Mouse (Mus musculus) MEL (cell line): ENCODE data around the gene Spire2. TPM values are rescaled to one million over a fixed set of nuclear protein-coding genes. Genes with fewer than 3 reads are reported as not detected.

ENCODE experiments used
- DNase-seq: peaks from one replicate; pipeline ENCODE4 v3.0.0; 2011; ENCODE audit warnings: low read depth, low spot score
- H3K27ac ChIP-seq: 2 replicates; pipeline ENCODE4 v1.5.1; 2012; ENCODE audit warnings: low read depth, mild to moderate bottlenecking, control low read depth, low read length, moderate library complexity; ENCODE audit not compliant: control insufficient read depth
- H3K27me3 ChIP-seq, 2 experiments: fragments of 150-350 bp in 1 of 2; sonication (generic) in 1 of 2; 2 replicates each; pipeline ENCODE4 v1.6.1; 2012; ENCODE audit warnings: low read length in 2 of 2, mild to moderate bottlenecking in 2 of 2, improper control_type of control experiment in 1 of 2, moderate library complexity in 1 of 2; ENCODE audit not compliant: insufficient read depth in 2 of 2, control insufficient read depth in 1 of 2
- H3K36me3 ChIP-seq, 2 experiments: 2 replicates each; pipeline ENCODE4 v1.6.1; 2012 to 2014; ENCODE audit warnings: low read length in 2 of 2, improper control_type of control experiment in 1 of 2, inconsistent platforms in 1 of 2, mild to moderate bottlenecking in 1 of 2; ENCODE audit not compliant: insufficient read depth in 2 of 2, control insufficient read depth in 1 of 2
- H3K4me1 ChIP-seq, 2 experiments: fragments of 150-350 bp in 1 of 2; sonication (generic) in 1 of 2; 2 replicates each; pipeline ENCODE4 v1.6.1; 2012; ENCODE audit warnings: low read length in 2 of 2, improper control_type of control experiment in 1 of 2, mild to moderate bottlenecking in 1 of 2; ENCODE audit not compliant: insufficient read depth in 2 of 2, control insufficient read depth in 1 of 2
- H3K4me3 ChIP-seq, 2 experiments: fragments of 150-350 bp in 1 of 2; sonication (generic) in 1 of 2; 2 replicates each; pipeline ENCODE4 v1.5.1; 2012; ENCODE audit warnings: low read depth in 2 of 2, low read length in 2 of 2, mild to moderate bottlenecking in 2 of 2, moderate library complexity in 2 of 2, control low read depth in 1 of 2, improper control_type of control experiment in 1 of 2; ENCODE audit not compliant: control insufficient read depth in 1 of 2, insufficient read depth in 1 of 2
- H3K79me2 ChIP-seq: 2 replicates; pipeline ENCODE4 v1.6.1; 2012; ENCODE audit warnings: mild to moderate bottlenecking, low read length, moderate library complexity; ENCODE audit not compliant: control insufficient read depth, poor library complexity, insufficient read depth
- H3K9ac ChIP-seq: 2 replicates; pipeline ENCODE4 v1.6.1; 2012; ENCODE audit warnings: low read depth, mild to moderate bottlenecking, control low read depth, low read length, moderate library complexity; ENCODE audit not compliant: control insufficient read depth, poor library complexity, severe bottlenecking
- H3K9me3 ChIP-seq: fragments of 150-350 bp; sonication (generic); replicated peaks from 2 replicates; pipeline ENCODE4 v1.6.1; 2012; ENCODE audit warnings: mild to moderate bottlenecking, low read length, improper control_type of control experiment, moderate library complexity; ENCODE audit not compliant: insufficient read depth
- BHLHE40 ChIP-seq: IDR thresholded peaks from 2 replicates; pipeline ENCODE4 v1.6.1; 2012; ENCODE audit warnings: low read depth, mild to moderate bottlenecking, inconsistent platforms, low read length, improper control_type of control experiment, borderline replicate concordance
- CTCF ChIP-seq, 3 experiments: IDR thresholded peaks in 2 of 3; conservative IDR thresholded peaks in 1 of 3; 2 replicates each; pipeline ENCODE4 v1.5.1; 2011 to 2012; ENCODE audit warnings: low read length in 3 of 3, low read depth in 2 of 3, mild to moderate bottlenecking in 2 of 3, improper control_type of control experiment in 1 of 3, inconsistent platforms in 1 of 3, mixed read lengths in 1 of 3, moderate library complexity in 1 of 3; ENCODE audit not compliant: control insufficient read depth in 1 of 3, insufficient read depth in 1 of 3, poor library complexity in 1 of 3, severe bottlenecking in 1 of 3
- E2F4 ChIP-seq: IDR thresholded peaks from 2 replicates; pipeline ENCODE4 v1.6.1; 2011; ENCODE audit warnings: low read depth, low read length, improper control_type of control experiment, borderline replicate concordance
- ELF1 ChIP-seq: IDR thresholded peaks from 2 replicates; pipeline ENCODE4 v1.6.1; 2014; ENCODE audit warnings: low read depth, mild to moderate bottlenecking, inconsistent platforms, low read length, improper control_type of control experiment, moderate library complexity
- EP300 ChIP-seq, 2 experiments: IDR thresholded peaks; 2 replicates each; pipeline ENCODE4 v1.6.1; 2011; ENCODE audit warnings: improper control_type of control experiment in 2 of 2, low read length in 2 of 2, low read depth in 1 of 2, mild to moderate bottlenecking in 1 of 2
- ETS1 ChIP-seq: IDR thresholded peaks from 2 replicates; pipeline ENCODE4 v1.6.1; 2012; ENCODE audit warnings: low read depth, mild to moderate bottlenecking, inconsistent platforms, low read length, improper control_type of control experiment, moderate library complexity
- HCFC1 ChIP-seq: IDR thresholded peaks from 2 replicates; pipeline ENCODE4 v1.6.1; 2012; ENCODE audit warnings: low read depth, mild to moderate bottlenecking, inconsistent platforms, low read length, improper control_type of control experiment, moderate library complexity
- MAFK ChIP-seq: IDR thresholded peaks from 2 replicates; pipeline ENCODE4 v1.6.1; 2011; ENCODE audit warnings: low read depth, mild to moderate bottlenecking, low read length, improper control_type of control experiment, borderline replicate concordance
- MAX ChIP-seq: IDR thresholded peaks from 2 replicates; pipeline ENCODE4 v1.6.1; 2011; ENCODE audit warnings: low read length, improper control_type of control experiment
- MXI1 ChIP-seq: IDR thresholded peaks from 2 replicates; pipeline ENCODE4 v1.6.1; 2011; ENCODE audit warnings: mild to moderate bottlenecking, low read depth, low read length, improper control_type of control experiment
- MYB ChIP-seq: IDR thresholded peaks from 2 replicates; pipeline ENCODE4 v1.6.1; 2011; ENCODE audit warnings: mild to moderate bottlenecking, low read depth, low read length, improper control_type of control experiment
- NELFE ChIP-seq: IDR thresholded peaks from 2 replicates; pipeline ENCODE4 v1.6.1; 2011; ENCODE audit warnings: low read depth, low read length, improper control_type of control experiment
- POLR2A ChIP-seq, 2 experiments: IDR thresholded peaks; 2 replicates each; pipeline ENCODE4 v1.6.1; 2011 to 2012; ENCODE audit warnings: low read length in 2 of 2, mild to moderate bottlenecking in 2 of 2, control low read depth in 1 of 2, improper control_type of control experiment in 1 of 2, low read depth in 1 of 2, moderate library complexity in 1 of 2; ENCODE audit not compliant: control insufficient read depth in 1 of 2, insufficient read depth in 1 of 2, poor library complexity in 1 of 2
- RAD21 ChIP-seq: IDR thresholded peaks from 2 replicates; pipeline ENCODE4 v1.6.1; 2011; ENCODE audit warnings: mild to moderate bottlenecking, low read depth, low read length, improper control_type of control experiment
- SIN3A ChIP-seq: IDR thresholded peaks from 2 replicates; pipeline ENCODE4 v1.6.1; 2012; ENCODE audit warnings: low read length, improper control_type of control experiment, inconsistent platforms
- SMC3 ChIP-seq: IDR thresholded peaks from 2 replicates; pipeline ENCODE4 v1.6.1; 2011; ENCODE audit warnings: low read depth, low read length, improper control_type of control experiment
- TAL1 ChIP-seq: IDR thresholded peaks from 2 replicates; pipeline ENCODE4 v1.6.1; 2012; ENCODE audit warnings: mild to moderate bottlenecking, inconsistent platforms, low read length, moderate library complexity, mixed read lengths
- TBP ChIP-seq: IDR thresholded peaks from 2 replicates; pipeline ENCODE4 v1.8.0; 2011; ENCODE audit warnings: low read depth, low read length, improper control_type of control experiment
- UBTF ChIP-seq: IDR thresholded peaks from 2 replicates; pipeline ENCODE4 v1.6.1; 2012; ENCODE audit warnings: low read depth, mild to moderate bottlenecking, inconsistent platforms, low read length, improper control_type of control experiment, moderate library complexity, borderline replicate concordance; ENCODE audit not compliant: insufficient read depth
- USF1 ChIP-seq: IDR thresholded peaks from 2 replicates; pipeline ENCODE4 v1.6.1; 2014; ENCODE audit warnings: low read depth, mild to moderate bottlenecking, inconsistent platforms, low read length, improper control_type of control experiment, moderate library complexity
- USF2 ChIP-seq, 2 experiments: IDR thresholded peaks; 2 replicates each; pipeline ENCODE4 v1.6.1; 2011 to 2012; ENCODE audit warnings: improper control_type of control experiment in 2 of 2, low read length in 2 of 2, borderline replicate concordance in 1 of 2, inconsistent platforms in 1 of 2, low read depth in 1 of 2, mild to moderate bottlenecking in 1 of 2; ENCODE audit not compliant: insufficient read depth in 1 of 2
- ZC3H11A ChIP-seq: IDR thresholded peaks from 2 replicates; pipeline ENCODE4 v1.6.1; 2012; ENCODE audit warnings: low read depth, mild to moderate bottlenecking, inconsistent platforms, low read length, improper control_type of control experiment
- polyA plus RNA-seq, 2 experiments: library from polyadenylated mRNA; stranded (reverse) in 1 of 2; unstranded in 1 of 2; fragments of >175 nt in 1 of 2; fragments of >200 nt in 1 of 2; gene quantifications; 2 replicates each; pipeline versions ENCODE4 v1.2.1 to v1.2.4; 2012; ENCODE audit warnings: low replicate concordance in 2 of 2, low read depth in 1 of 2; ENCODE audit not compliant: insufficient read length in 2 of 2, insufficient read depth in 1 of 2, missing spikeins in 1 of 2
- total RNA-seq: library from RNA; depleted of rRNA; stranded (reverse); fragments of 300-350 nt; gene quantifications from 2 replicates; pipeline ENCODE4 v1.2.3, GENCODE M21; 2012

Spire2 gene
- total and polyA plus RNA-seq, 3 experiments: 1.1 to 5.4 TPM; not detected in 1

- H3K9me3 ChIP-seq: no peaks in the 10 kb centered on the region
- no peak overlapping the region for H3K4me3 ChIP-seq
- H3K79me2 ChIP-seq: no peaks in the 10 kb centered on the region
- H3K27me3 ChIP-seq: no peaks in the 10 kb centered on the region
- H3K27ac ChIP-seq: no peak overlapping the region
- no peak for TF ChIP-seq E2F4
- TF ChIP-seq MXI1: no peak
- TF ChIP-seq CTCF (IDR thresholded peaks at IDR 0.05 in 2 of 3, conservative IDR thresholded peaks at IDR 0.05 in 1 of 3; ENCODE audit: control insufficient read depth in 1 of 3, insufficient read depth in 1 of 3, low read depth in 2 of 3, low read length in 3 of 3, poor library complexity in 1 of 3, severe bottlenecking in 1 of 3): no peak
- TF ChIP-seq SIN3A: no peak
- no peak for TF ChIP-seq NELFE
- no peak for TF ChIP-seq RAD21
- TF ChIP-seq MAX: no peak
- TF ChIP-seq UBTF: no peak
- no peak for TF ChIP-seq TAL1
- no peak for TF ChIP-seq POLR2A (IDR thresholded peaks at IDR 0.05; ENCODE audit: control insufficient read depth in 1 of 2, insufficient read depth in 1 of 2, low read depth in 1 of 2, low read length in 2 of 2, poor library complexity in 1 of 2)
- no peak for TF ChIP-seq USF2 (IDR thresholded peaks at IDR 0.05; ENCODE audit: borderline replicate concordance in 1 of 2, insufficient read depth in 1 of 2, low read depth in 1 of 2, low read length in 2 of 2)
- no peak for TF ChIP-seq USF1
- TF ChIP-seq ELF1: no peak
- TF ChIP-seq SMC3: no peak
- H3K4me1 ChIP-seq: no peaks in the 10 kb centered on the region
- H3K36me3 ChIP-seq: no peaks in the 10 kb centered on the region; a peak in 1 of 4 replicates
- DNase-seq: peak; percentile 49
- no peak overlapping the region for H3K9ac ChIP-seq
Measured at GRCm38 (mm10) chr8:123292785-123293184, 39.7 kb upstream of the Spire2 start.

- DNase-seq: no peak
- Histone ChIP-seq H3K79me2 (no peaks in the 10 kb centered on the region), H3K27ac (no peak overlapping the region), H3K36me3 (peaks cover 0 to 2% of the 10 kb centered on the region in 2 experiments; a peak in 1 of 4 replicates), H3K4me1 (no peaks in the 10 kb centered on the region), H3K27me3 (no peaks in the 10 kb centered on the region), H3K9ac (no peak overlapping the region), H3K9me3 (no peaks in the 10 kb centered on the region), H3K4me3 (no peak overlapping the region)
- no peak for TF ChIP-seq TBP
- TF ChIP-seq MYB: no peak
- TF ChIP-seq TAL1: no peak
- no peak for TF ChIP-seq MXI1
- no peak for TF ChIP-seq UBTF
- no peak for TF ChIP-seq EP300 (IDR thresholded peaks at IDR 0.05; ENCODE audit: low read depth in 1 of 2, low read length in 2 of 2)
- TF ChIP-seq HCFC1: no peak
- no peak for TF ChIP-seq BHLHE40
- TF ChIP-seq ETS1: no peak
- TF ChIP-seq USF1: no peak
- TF ChIP-seq RAD21: no peak
- TF ChIP-seq ZC3H11A: no peak
- TF ChIP-seq MAFK: no peak
Measured at GRCm38 (mm10) chr8:123298301-123298700, 34.2 kb upstream of the Spire2 start.
